Mouse (Mus musculus): ENCODE measurements around the gene Morf4l2. TPM values are rescaled to one million over a fixed set of nuclear protein-coding genes. Genes with fewer than 3 reads are reported as not detected.
"Not testable (repeated sequence)": the region's sequence is repeated elsewhere in the genome, so short reads cannot be mapped to it uniquely, and the experiment has no call there.

The Morf4l2 gene
- polyA plus RNA-seq, 1 experiment from 2014 or later, result 549 TPM

GRCm38 (mm10) chrX:136741651-136742201, 1.8 kb downstream of the Morf4l2 start:
- WGBS, result 17% methylated on average over 43 of the region's 46 CpGs

GRCm38 (mm10) chrX:136740791-136741650, 2.5 kb downstream of the Morf4l2 start:
- Histone ChIP-seq H3K4me1 (0 out of 2 replicates have a peak, but pooled peaks cover 8% of the 10 kb centered on the region), H3K27ac (peak overlapping the region; percentile 94), H3K27me3 (no peaks in the 10 kb centered on the region), H3K36me3 (peaks cover 8% of the 10 kb centered on the region; the same call in 1 of the 2 replicates), H3K9me3 (no peaks in the 10 kb centered on the region), H3K4me3 (peak overlapping the region; percentile 53), H3K4me2 (no peak overlapping the region), H3K9ac (peak overlapping the region; percentile 63)
- ATAC-seq (ENCODE audit: borderline replicate concordance, extremely low read depth, low FRiP score, low TSS enrichment), result peak; percentile 98
- WGBS, result 14% methylated on average over 39 of the region's 39 CpGs

More at GRCm38 (mm10) chrX:136741651-136742201, 1.8 kb downstream of the Morf4l2 start:
- Histone ChIP-seq H3K36me3 (peaks cover 5% of the 10 kb centered on the region; the same call in 1 of the 2 replicates), H3K27ac (peak overlapping the region; percentile 94), H3K4me2 (peak overlapping the region; percentile 55), H3K9me3 (no peaks in the 10 kb centered on the region), H3K9ac (peak overlapping the region; percentile 52), H3K27me3 (no peaks in the 10 kb centered on the region), H3K4me3 (peak overlapping the region; percentile 53), H3K4me1 (0 out of 2 replicates have a peak, but pooled peaks cover 8% of the 10 kb centered on the region)
- peak; percentile 78 for ATAC-seq (ENCODE audit: borderline replicate concordance, extremely low read depth, low FRiP score, low TSS enrichment)

DNA sequence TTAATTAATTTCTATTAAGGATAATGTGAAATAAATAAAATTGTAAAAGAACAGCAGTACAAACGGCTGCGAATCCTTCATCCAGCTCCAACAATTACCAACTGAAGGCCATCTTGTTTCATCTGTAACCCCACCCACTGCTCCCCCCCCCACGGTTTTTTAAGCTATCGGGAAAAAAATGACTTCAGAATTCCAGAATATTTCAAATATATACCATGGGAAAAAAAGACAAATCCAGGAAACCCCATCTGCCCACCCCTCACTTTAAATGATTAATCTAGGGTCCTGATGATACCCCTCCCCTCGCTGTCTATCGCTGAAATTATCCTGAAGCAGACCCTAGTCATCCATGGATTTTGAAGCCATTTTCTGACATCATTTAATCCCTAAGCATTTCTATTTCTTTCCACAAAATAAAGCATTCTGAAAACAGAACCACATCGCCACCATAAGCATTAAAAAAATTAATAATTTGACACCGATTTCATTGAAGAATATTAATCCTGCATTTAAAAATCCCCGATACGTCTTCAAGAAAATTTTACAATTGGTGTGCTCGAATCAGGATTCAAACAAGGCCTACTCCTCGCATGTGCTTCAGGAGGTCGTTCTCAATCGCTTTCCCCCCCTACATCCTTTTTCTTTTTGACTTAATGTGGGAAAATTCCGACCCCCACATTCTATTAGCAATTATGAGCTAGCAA, 3.3 kb downstream of the Morf4l2 start:
- H3K4me1 ChIP-seq, result 0 out of 2 replicates have a peak, but pooled peaks cover 8% of the 10 kb centered on the region
- peak overlapping the region; percentile 56; the same call in 1 of the 2 replicates for H3K4me2 ChIP-seq
- peak overlapping the region; percentile 63 for H3K9ac ChIP-seq
- peak overlapping the region; percentile 84 for H3K27ac ChIP-seq
- peaks cover 11% of the 10 kb centered on the region; the same call in 1 of the 2 replicates for H3K36me3 ChIP-seq
- no peaks in the 10 kb centered on the region for H3K9me3 ChIP-seq
- H3K27me3 ChIP-seq, result no peaks in the 10 kb centered on the region
- 17% methylated on average over 15 of the region's 15 CpGs for WGBS
- H3K4me3 ChIP-seq, result peak overlapping the region; percentile 53
- ATAC-seq (ENCODE audit: borderline replicate concordance, extremely low read depth, low FRiP score, low TSS enrichment), result no peak

DNA sequence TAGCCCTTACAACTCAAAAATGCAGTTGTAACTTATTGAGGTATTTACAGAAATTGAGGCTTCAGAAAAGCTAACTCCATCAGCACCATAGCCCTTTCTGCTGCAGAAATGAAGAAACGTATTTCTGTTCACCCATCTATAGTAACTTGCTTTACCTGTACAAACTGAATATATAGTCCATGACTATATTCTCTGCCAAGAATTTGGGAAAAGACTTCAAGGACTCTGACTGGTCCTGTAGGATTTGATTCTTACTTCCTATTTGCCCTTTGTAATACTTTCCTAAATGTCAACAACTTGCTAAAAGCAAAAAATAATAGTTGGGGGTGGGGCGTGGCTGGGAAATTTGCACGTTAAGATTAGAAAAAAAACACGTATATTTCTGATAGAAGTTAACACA, 11.5 kb downstream of the Morf4l2 start:
- 73% methylated on average over 4 of the region's 4 CpGs for WGBS
- no peak for ATAC-seq (ENCODE audit: borderline replicate concordance, extremely low read depth, low FRiP score, low TSS enrichment)
- H3K4me2 ChIP-seq, result no peak overlapping the region
- H3K9me3 ChIP-seq, result no peaks in the 10 kb centered on the region
- no peaks in the 10 kb centered on the region for H3K4me1 ChIP-seq
- no peak overlapping the region for H3K4me3 ChIP-seq
- no peak overlapping the region for H3K9ac ChIP-seq
- H3K36me3 ChIP-seq, result peaks cover 10% of the 10 kb centered on the region; the same call in 1 of the 2 replicates
- H3K27me3 ChIP-seq, result no peaks in the 10 kb centered on the region
- no peak overlapping the region for H3K27ac ChIP-seq

- H3K27ac ChIP-seq; H3K36me3 ChIP-seq; H3K4me1 ChIP-seq; H3K9ac ChIP-seq; H3K4me2 ChIP-seq; ATAC-seq (ENCODE audit: borderline replicate concordance, extremely low read depth, low FRiP score, low TSS enrichment); H3K27me3 ChIP-seq; H3K9me3 ChIP-seq; H3K4me3 ChIP-seq: not testable (repeated sequence)
- 63% methylated on average over 3 of the region's 3 CpGs for WGBS
These were observed 28.6 kb downstream of the Morf4l2 start for GRCm38 (mm10) chrX:136714742-136715474.

DNA sequence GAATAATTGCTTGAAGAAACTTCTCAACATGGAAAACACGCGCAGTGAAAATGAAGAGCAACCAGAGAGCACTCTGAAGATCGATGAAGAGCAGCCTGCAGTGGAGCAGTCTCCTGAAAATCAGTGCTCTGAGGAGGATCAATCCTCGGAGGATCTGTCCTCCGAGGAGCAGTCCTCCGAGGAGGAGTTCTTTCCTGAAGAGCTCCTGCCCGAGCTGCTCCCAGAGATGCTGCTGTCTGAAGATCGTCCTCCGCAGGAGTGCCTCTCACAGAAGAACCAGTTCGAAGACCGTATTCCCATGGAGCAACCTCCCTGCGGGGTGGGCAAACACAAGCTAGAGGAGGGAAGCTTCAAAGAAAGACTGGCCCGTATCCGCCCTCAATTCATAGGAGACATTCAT, 34.7 kb downstream of the Morf4l2 start:
- no peaks in the 10 kb centered on the region for H3K36me3 ChIP-seq
- peak overlapping the region; percentile 54 for H3K4me2 ChIP-seq
- no peaks in the 10 kb centered on the region for H3K9me3 ChIP-seq
- no peaks in the 10 kb centered on the region for H3K4me1 ChIP-seq
- peak overlapping the region; percentile 51 for H3K4me3 ChIP-seq
- WGBS, result 19% methylated on average over 14 of the region's 14 CpGs
- peak overlapping the region; percentile 58 for H3K9ac ChIP-seq
- no peaks in the 10 kb centered on the region for H3K27me3 ChIP-seq
- peak overlapping the region; percentile 66 for H3K27ac ChIP-seq
- no peak for ATAC-seq (ENCODE audit: borderline replicate concordance, extremely low read depth, low FRiP score, low TSS enrichment)

DNA sequence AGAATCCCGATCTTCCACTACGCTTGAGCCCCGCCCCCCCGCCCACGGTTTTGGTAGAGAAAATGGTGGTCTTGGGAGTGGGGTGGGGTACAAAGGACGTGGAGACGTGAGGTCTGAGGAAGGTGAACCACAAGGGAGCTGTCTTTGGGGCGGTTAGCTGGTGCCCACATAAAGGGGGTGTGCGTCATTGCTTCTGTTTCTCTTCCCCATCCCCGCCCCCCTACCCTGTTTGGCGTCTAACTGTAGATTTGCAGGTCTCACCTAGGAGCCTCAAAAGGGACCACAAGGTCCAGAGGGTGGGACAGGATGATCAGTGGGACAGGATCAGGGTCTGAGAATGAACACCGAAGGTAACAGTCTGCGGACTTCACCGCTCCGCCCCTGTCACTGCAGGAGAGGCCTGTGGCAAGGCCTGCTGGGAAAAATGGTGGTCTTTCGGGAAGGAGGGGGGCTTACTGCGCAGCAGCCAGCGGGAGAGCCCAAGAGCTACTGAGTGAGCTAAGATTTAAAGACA, 35.3 kb downstream of the Morf4l2 start:
- Histone ChIP-seq H3K4me2 (peak overlapping the region; percentile 54), H3K27me3 (no peaks in the 10 kb centered on the region), H3K36me3 (no peaks in the 10 kb centered on the region), H3K4me3 (peak overlapping the region; percentile 51), H3K27ac (peak overlapping the region; percentile 66), H3K4me1 (no peaks in the 10 kb centered on the region), H3K9me3 (no peaks in the 10 kb centered on the region), H3K9ac (peak overlapping the region; percentile 58)
- peak; percentile 87 for ATAC-seq (ENCODE audit: borderline replicate concordance, extremely low read depth, low FRiP score, low TSS enrichment)
- 14% methylated on average over 18 of the region's 18 CpGs for WGBS

DNA sequence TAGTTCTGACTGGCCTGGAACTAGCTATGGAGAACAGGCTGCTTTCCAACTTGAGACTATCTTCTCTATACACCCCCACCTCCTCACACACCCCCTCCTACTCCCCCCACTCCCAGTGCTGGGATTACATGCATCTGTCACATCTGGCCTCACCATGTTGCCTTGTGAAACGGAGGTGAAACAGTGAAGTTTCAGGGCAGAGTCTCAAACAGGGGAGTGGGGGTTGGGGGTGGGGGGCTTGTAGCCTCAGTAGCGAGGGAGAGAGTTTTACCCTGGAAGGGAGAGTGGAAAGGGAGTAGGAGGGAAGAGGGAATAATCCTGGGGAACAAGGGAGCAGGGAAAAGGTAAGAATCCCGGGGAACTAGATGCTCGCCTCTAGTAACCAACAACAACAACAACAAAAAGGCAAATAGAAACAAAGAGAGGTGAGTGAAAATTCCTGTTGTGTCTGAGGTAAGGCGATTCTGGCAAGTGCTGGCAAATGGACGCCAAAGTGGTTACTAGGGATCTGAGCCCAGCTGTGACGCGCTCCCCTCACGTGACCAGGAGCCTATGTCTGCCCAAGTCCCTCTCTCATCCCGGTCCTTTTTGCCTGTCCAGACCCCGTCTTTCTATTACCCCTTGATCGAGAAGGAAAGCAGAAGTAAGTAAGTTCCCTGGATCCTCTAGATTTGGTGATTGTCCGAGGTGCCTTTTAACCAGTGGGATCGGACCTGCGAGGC, 35.9 kb downstream of the Morf4l2 start, which contains the start of gene Tceal1:
Tceal1 (plus strand) TSS at position 537 of the 722 bp plus-strand sequence.
- Histone ChIP-seq H3K4me3 (peak within 1 kb of the TSS; percentile 51), H3K4me2 (peak within 1 kb of the TSS; percentile 54), H3K27me3 (no peaks in the 10 kb centered on the region), H3K36me3 (no peaks in the 10 kb centered on the region), H3K9me3 (no peaks in the 10 kb centered on the region), H3K4me1 (no peaks in the 10 kb centered on the region), H3K27ac (peak within 1 kb of the TSS; percentile 66), H3K9ac (peak within 1 kb of the TSS; percentile 58)
- 20% methylated on average over 15 of the region's 15 CpGs for WGBS
- ATAC-seq (ENCODE audit: borderline replicate concordance, extremely low read depth, low FRiP score, low TSS enrichment), result peak; percentile 95

GRCm38 (mm10) chrX:136693196-136693595, 50.3 kb downstream of the Morf4l2 start:
- no peaks in the 10 kb centered on the region for H3K36me3 ChIP-seq
- ATAC-seq (ENCODE audit: borderline replicate concordance, extremely low read depth, low FRiP score, low TSS enrichment), result no peak
- 72% methylated on average over 5 of the region's 5 CpGs for whole genome bisulfite sequencing
- no peak overlapping the region for H3K27ac ChIP-seq
- no peak overlapping the region for H3K4me3 ChIP-seq
- H3K4me1 ChIP-seq, result no peaks in the 10 kb centered on the region
- H3K27me3 ChIP-seq, result no peaks in the 10 kb centered on the region
- H3K4me2 ChIP-seq, result no peak overlapping the region
- H3K9me3 ChIP-seq, result no peaks in the 10 kb centered on the region
- H3K9ac ChIP-seq, result no peak overlapping the region

DNA sequence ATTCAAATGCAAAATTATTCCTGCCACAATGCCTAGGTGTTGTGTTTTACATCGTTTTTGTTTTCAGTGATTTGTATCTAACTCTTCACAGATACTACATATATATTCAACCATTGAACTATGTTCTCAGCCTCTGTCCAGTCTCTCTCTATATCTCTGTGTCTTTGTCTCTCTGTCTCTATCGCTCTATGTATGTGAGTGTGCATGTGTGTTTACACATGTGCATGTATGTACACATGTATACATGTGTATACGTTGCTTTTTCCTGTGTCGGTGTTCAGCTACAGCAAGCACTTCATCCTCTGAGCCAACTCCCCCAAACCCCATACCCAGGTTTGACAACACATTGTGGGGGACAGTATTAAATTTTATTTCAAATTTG, 51.2 kb downstream of the Morf4l2 start:
- H3K4me1 ChIP-seq, result no peaks in the 10 kb centered on the region
- no peak overlapping the region for H3K4me3 ChIP-seq
- H3K9ac ChIP-seq, result no peak overlapping the region
- no peak for ATAC-seq (ENCODE audit: borderline replicate concordance, extremely low read depth, low FRiP score, low TSS enrichment)
- 79% methylated on average over 4 of the region's 4 CpGs for WGBS
- no peak overlapping the region for H3K27ac ChIP-seq
- H3K9me3 ChIP-seq, result no peaks in the 10 kb centered on the region
- no peaks in the 10 kb centered on the region for H3K36me3 ChIP-seq
- no peaks in the 10 kb centered on the region for H3K27me3 ChIP-seq
- no peak overlapping the region for H3K4me2 ChIP-seq

All from lung, embryonic 15.5 days (tissue).